Mouse (Mus musculus) lung, adult 18-20 months (tissue): ENCODE measurements around the gene Btbd35f15.
"Not testable (repeated sequence)": the region's sequence is repeated elsewhere in the genome, so short reads cannot be mapped to it uniquely, and the experiment has no call there.

Experiments
- DNase-seq, 2 experiments: peaks; one replicate each; pipeline ENCODE4 v3.0.0; 2022; ENCODE audit warnings: mixed read lengths in 2 of 2

Btbd35f15 gene

DNA sequence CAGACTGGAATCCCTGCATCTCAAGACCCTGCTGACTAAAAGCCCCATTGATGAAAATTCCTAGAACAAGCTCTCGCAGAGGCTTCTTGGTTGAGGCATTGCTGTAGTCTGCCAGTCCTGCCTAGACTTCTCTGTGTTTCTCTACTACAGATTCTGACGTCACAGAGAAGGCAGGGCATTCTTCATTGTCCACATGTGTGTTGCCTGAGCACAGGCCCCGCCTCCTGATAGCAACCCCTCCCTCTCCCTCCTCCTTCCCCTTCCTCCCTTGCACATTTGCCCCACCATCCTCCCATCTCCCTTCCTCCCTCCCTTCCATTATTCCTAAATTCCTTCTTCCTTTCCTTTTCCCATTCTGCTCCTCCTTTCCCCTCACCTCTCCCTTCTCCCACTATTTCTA lies at the start of gene Btbd35f15:
TSS of gene Btbd35f15 (minus strand) at position 101 of the 400 bp plus-strand sequence.
- DNase-seq, result not testable (repeated sequence)
